Mouse (Mus musculus): ENCODE results near the gene Atraid. TPM values are rescaled to one million over a fixed set of nuclear protein-coding genes. Genes with fewer than 3 reads are reported as not detected.
"Not testable (repeated sequence)": the region's sequence is repeated elsewhere in the genome, so short reads cannot be mapped to it uniquely, and the experiment has no call there.

Gene Atraid
- polyA plus RNA-seq, 1 experiment, result 95.6 TPM

DNA sequence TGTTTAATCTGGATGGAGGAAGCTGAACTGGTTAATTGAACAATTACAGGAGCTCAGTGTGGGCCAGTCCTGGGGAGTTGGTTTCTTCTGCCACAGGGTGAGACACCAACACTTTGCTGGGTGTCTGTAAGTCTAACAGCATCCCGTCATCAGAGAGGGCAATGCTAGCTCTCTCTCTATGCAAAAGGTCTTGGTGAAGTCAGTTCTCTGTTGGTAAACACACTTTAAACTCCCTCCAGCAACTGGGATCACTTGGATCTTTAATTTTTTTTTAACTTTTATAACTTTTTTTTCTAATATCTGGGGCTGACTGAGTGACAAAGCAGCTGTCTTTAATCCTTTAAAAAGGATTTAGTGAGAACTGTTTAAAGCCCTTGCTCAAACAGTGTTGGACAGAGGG, 25.4 kb upstream of the Atraid start:
- H3K27ac ChIP-seq (ENCODE audit: control insufficient read depth, insufficient read depth, low read depth, low read length, poor library complexity), result no peak overlapping the region
- WGBS, result 76% methylated on average over 1 of the region's 1 CpGs
- TF ChIP-seq CTCF (IDR thresholded peaks at IDR 0.05; ENCODE audit: control insufficient read depth, insufficient read depth, low read length), result no peak
- no peak for TF ChIP-seq POLR2A (IDR thresholded peaks at IDR 0.05; ENCODE audit: borderline replicate concordance, control insufficient read depth, low read depth, low read length)
- no peaks in the 10 kb centered on the region for H3K4me1 ChIP-seq (ENCODE audit: control insufficient read depth, insufficient read depth, low read length)
- H3K4me3 ChIP-seq (replicated peaks; ENCODE audit: control insufficient read depth, low read depth, low read length), result no peak overlapping the region

DNA sequence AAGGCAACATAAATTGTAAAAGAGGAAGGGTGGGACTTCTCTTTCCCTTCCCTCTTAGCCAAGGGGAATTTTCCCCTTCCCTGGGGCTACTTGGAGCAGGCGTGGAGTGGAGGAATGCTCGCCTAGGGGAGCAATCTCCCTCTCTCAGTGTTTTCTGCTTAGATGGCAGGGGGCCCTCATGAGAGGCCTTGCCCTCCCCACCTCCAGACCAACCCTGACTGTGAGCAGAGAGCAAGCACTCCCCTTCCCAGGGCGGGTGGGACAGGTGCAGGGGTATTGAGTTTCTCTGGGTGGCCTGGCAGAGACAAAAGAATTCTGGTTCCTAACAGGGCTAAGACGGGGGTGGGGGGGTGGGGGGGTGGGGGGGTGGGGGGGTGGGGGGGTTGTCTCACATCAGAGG, 24.9 kb upstream of the Atraid start:
- H3K4me1 ChIP-seq (ENCODE audit: control insufficient read depth, insufficient read depth, low read length), result no peaks in the 10 kb centered on the region
- no peak overlapping the region for H3K4me3 ChIP-seq (replicated peaks; ENCODE audit: control insufficient read depth, low read depth, low read length)
- no peak overlapping the region for H3K27ac ChIP-seq (ENCODE audit: control insufficient read depth, insufficient read depth, low read depth, low read length, poor library complexity)
- TF ChIP-seq POLR2A (IDR thresholded peaks at IDR 0.05; ENCODE audit: borderline replicate concordance, control insufficient read depth, low read depth, low read length), result no peak
- TF ChIP-seq CTCF (IDR thresholded peaks at IDR 0.05; ENCODE audit: control insufficient read depth, insufficient read depth, low read length), result no peak
- WGBS, result 52% methylated on average over 4 of the region's 4 CpGs

DNA sequence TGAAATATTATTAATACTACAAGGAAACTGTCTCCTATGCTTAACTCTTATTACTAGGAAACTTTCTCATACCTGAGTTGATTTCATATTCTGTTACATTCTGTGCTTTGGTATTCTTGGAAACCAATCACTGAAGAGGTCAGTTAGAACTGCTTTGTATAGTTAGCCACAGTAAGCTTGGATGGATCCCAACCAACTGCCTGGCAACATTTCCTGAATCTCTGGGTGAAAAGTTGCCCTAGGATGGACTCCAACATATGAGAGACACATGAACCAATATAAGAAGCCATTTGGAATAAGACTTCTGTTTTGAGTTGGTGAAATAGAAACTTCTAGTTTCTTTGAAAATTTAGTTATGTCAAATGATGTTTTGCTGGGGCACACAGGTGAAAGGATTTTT, 23.5 kb upstream of the Atraid start:
- H3K4me1 ChIP-seq (ENCODE audit: control insufficient read depth, insufficient read depth, low read length), result no peaks in the 10 kb centered on the region
- H3K4me3 ChIP-seq (replicated peaks; ENCODE audit: control insufficient read depth, low read depth, low read length), result no peak overlapping the region
- TF ChIP-seq POLR2A (IDR thresholded peaks at IDR 0.05; ENCODE audit: borderline replicate concordance, control insufficient read depth, low read depth, low read length) (no peak), CTCF (IDR thresholded peaks at IDR 0.05; ENCODE audit: control insufficient read depth, insufficient read depth, low read length) (no peak)
- no peak overlapping the region for H3K27ac ChIP-seq (ENCODE audit: control insufficient read depth, insufficient read depth, low read depth, low read length, poor library complexity)

DNA sequence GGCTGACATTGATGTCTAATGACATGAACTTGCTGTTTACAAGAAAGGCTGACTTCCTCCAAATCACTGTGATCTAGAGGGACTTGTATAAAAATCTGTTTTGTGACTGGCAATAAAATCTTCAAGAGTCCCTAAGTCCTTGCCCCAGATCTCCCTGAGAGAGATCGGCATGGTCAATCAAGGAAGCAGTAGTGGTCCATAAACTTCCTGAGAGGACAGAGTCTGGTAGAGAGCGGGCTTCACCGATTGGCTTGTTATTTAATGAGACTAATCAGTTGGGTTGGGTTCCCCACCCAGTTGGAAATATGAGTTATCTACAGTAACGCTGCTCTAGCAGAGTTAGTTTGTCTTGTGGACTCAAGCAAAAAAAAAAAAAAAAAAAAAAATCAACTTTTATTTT, 17.2 kb upstream of the Atraid start:
- WGBS, result 51% methylated on average over 4 of the region's 4 CpGs
- no peaks in the 10 kb centered on the region for H3K4me1 ChIP-seq (ENCODE audit: control insufficient read depth, insufficient read depth, low read length)

DNA sequence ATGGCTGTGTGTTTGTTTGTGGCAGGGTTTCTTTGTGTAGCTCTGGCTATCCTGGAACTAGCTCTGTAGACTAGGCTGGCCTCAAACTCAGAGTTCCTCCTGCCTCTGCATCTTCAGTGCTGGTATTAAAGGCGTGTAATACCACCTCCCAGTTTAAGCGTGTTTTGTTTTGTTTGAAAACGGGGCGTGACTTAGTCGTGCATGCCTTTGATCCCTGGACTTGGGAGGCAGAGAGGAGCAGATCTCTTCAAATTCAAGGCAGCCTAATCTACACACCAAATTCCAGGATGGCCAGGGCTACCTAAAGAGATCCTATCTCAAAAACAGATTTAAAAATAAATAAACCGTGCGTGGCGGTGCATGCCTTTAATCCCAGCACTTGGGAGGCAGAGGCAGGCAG, 16.6 kb upstream of the Atraid start:
- Histone ChIP-seq H3K4me1 (ENCODE audit: control insufficient read depth, insufficient read depth, low read length) (no peaks in the 10 kb centered on the region), H3K27ac (ENCODE audit: control insufficient read depth, insufficient read depth, low read depth, low read length, poor library complexity) (no peak overlapping the region), H3K4me3 (replicated peaks; ENCODE audit: control insufficient read depth, low read depth, low read length) (no peak overlapping the region)
- no peak for TF ChIP-seq POLR2A (IDR thresholded peaks at IDR 0.05; ENCODE audit: borderline replicate concordance, control insufficient read depth, low read depth, low read length)
- TF ChIP-seq CTCF (IDR thresholded peaks at IDR 0.05; ENCODE audit: control insufficient read depth, insufficient read depth, low read length), result no peak
- WGBS, result 89% methylated on average over 8 of the region's 8 CpGs

More for the DNA sequence above, 17.2 kb upstream of the Atraid start:
- no peak for TF ChIP-seq CTCF (IDR thresholded peaks at IDR 0.05; ENCODE audit: control insufficient read depth, insufficient read depth, low read length)
- TF ChIP-seq POLR2A (IDR thresholded peaks at IDR 0.05; ENCODE audit: borderline replicate concordance, control insufficient read depth, low read depth, low read length), result no peak
- Histone ChIP-seq H3K27ac (ENCODE audit: control insufficient read depth, insufficient read depth, low read depth, low read length, poor library complexity) (no peak overlapping the region), H3K4me3 (replicated peaks; ENCODE audit: control insufficient read depth, low read depth, low read length) (no peak overlapping the region)

DNA sequence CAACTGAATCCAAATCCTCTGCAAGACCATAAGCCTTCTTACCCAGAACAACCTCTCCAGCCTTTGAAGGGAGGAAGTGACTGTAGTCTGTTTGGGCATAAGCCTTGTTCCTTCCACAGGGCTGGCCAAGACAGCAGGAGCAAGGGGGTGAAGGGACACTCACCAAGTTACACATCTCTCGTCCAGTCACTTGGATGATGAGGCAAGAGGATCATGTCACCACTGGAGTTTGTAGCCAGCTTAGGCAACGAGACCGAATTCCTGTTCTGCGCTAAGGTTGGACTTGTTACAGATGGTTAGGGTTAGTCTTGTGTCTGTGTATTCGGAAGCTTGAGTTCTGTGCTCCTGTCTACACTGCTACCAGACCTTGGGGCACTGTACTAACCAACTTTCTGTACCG, 13.4 kb upstream of the Atraid start:
- H3K4me3 ChIP-seq (replicated peaks; ENCODE audit: control insufficient read depth, low read depth, low read length), result no peak overlapping the region
- 68% methylated on average over 6 of the region's 6 CpGs for WGBS
- no peaks in the 10 kb centered on the region for H3K4me1 ChIP-seq (ENCODE audit: control insufficient read depth, insufficient read depth, low read length)
- no peak overlapping the region for H3K27ac ChIP-seq (ENCODE audit: control insufficient read depth, insufficient read depth, low read depth, low read length, poor library complexity)
- TF ChIP-seq CTCF (IDR thresholded peaks at IDR 0.05; ENCODE audit: control insufficient read depth, insufficient read depth, low read length) (no peak), POLR2A (IDR thresholded peaks at IDR 0.05; ENCODE audit: borderline replicate concordance, control insufficient read depth, low read depth, low read length) (no peak)

DNA sequence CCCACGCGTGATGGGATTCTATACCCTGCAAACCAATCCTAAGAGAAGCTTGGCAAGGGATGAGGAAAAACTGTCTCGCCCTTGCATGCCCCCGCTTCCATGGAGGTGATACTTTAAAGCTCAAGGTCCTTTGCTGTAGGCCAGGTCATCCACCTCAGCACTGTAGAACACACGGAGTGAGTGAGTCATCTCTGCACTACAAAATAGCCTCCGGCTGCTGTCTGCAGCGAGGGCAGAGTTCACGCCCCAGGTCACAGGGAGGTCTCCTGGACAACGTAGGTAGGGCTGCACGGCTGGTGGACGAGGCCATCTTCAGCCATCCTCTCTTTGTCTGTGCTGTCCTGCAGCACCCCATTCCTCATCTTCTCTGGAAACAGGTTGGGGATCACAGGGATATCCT, 11.6 kb upstream of the Atraid start:
- H3K4me3 ChIP-seq (replicated peaks; ENCODE audit: control insufficient read depth, low read depth, low read length); H3K27ac ChIP-seq (ENCODE audit: control insufficient read depth, insufficient read depth, low read depth, low read length, poor library complexity); H3K4me1 ChIP-seq (ENCODE audit: control insufficient read depth, insufficient read depth, low read length): not testable (repeated sequence)
- 90% methylated on average over 11 of the region's 11 CpGs for WGBS

DNA sequence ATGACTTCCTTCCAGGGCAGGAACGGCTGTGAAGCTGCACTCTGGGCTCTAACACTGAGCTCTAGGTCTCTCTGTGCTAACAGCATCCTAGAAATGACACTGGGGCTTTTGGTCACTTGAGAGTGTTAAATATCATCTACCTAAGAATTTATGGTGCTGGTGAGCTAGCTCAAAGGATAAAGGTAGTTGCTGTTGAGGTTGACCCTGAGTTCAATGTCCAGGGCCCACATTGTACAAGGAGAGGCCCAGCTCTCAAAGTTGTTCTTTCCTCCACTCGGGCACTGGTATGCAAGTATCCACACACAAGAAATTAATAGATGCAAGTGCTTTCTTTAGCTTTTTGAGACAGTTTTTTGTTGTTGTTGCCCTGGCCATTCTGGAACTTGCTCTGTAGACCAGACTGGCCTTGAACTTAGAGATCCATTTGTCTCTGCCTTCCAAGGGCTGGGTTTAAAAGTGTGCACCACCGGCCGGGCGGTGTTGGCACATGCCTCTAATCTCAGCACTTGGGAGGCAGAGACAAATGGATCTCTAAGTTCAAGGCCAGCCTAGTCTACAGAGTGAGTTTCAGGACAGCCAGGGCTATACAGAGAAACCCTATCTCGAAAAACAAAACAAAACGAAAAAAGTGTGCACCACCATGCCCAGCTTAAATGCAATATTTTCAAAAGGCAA, 9.8 kb upstream of the Atraid start:
- Histone ChIP-seq H3K4me3 (replicated peaks; ENCODE audit: control insufficient read depth, low read depth, low read length) (no peak overlapping the region), H3K4me1 (ENCODE audit: control insufficient read depth, insufficient read depth, low read length) (no peaks in the 10 kb centered on the region), H3K27ac (ENCODE audit: control insufficient read depth, insufficient read depth, low read depth, low read length, poor library complexity) (no peak overlapping the region)
- WGBS, result 86% methylated on average over 7 of the region's 7 CpGs
- no peak for TF ChIP-seq CTCF (IDR thresholded peaks at IDR 0.05; ENCODE audit: control insufficient read depth, insufficient read depth, low read length)
- TF ChIP-seq POLR2A (IDR thresholded peaks at IDR 0.05; ENCODE audit: borderline replicate concordance, control insufficient read depth, low read depth, low read length), result no peak

DNA sequence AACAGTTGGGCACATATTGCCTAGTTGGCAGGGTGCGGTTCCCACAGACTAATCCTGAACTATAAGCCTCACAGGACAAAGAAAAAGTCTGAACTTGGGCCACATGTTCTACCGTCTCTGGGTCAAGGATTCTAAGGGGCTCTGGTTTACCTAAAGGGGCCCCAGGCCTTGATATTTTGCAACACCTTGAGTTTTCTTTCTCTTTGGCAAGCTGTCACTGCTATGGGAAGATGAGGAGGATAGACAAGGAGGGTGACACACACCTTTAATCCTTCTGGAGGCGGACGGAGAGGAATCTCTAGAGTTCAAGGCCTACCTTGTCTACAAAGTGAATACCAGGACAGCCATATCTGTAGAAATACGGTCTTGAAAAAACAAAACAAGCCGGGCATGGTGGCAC, 1.7 kb upstream of the Atraid start:
- Histone ChIP-seq H3K27ac (ENCODE audit: control insufficient read depth, insufficient read depth, low read depth, low read length, poor library complexity) (no peak overlapping the region), H3K4me1 (ENCODE audit: control insufficient read depth, insufficient read depth, low read length) (no peaks in the 10 kb centered on the region), H3K4me3 (replicated peaks; ENCODE audit: control insufficient read depth, low read depth, low read length) (no peak overlapping the region)
- TF ChIP-seq POLR2A (IDR thresholded peaks at IDR 0.05; ENCODE audit: borderline replicate concordance, control insufficient read depth, low read depth, low read length) (no peak), CTCF (IDR thresholded peaks at IDR 0.05; ENCODE audit: control insufficient read depth, insufficient read depth, low read length) (no peak)
- 86% methylated on average over 6 of the region's 6 CpGs for WGBS
